Mouse (Mus musculus): ENCODE data around the gene Rnf223.
"Not testable (repeated sequence)": the region's sequence is repeated elsewhere in the genome, so short reads cannot be mapped to it uniquely, and the experiment has no call there.

Rnf223 gene

DNA sequence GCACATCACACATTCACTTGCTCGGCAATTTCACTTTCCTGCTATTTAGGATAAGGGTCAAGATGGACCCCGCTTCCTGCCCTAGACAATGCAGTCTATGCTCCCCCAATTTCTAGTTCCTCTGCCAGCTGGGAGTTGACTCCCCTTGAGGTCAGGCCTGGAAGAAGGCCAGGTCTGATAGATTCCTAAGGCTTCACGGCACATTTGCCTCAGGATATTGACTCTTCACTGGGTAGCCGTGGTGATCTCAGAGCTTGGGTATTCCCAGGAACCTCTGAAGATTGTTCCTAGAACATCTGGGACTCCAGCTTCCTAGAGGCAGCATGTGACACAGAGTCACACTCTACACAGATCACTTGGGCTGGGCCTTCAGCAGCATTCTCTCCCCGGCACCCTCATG lies 1.6 kb upstream of the Rnf223 start:
- DNase-seq (ENCODE audit: low spot score in 2 of 2) = no peak

DNA sequence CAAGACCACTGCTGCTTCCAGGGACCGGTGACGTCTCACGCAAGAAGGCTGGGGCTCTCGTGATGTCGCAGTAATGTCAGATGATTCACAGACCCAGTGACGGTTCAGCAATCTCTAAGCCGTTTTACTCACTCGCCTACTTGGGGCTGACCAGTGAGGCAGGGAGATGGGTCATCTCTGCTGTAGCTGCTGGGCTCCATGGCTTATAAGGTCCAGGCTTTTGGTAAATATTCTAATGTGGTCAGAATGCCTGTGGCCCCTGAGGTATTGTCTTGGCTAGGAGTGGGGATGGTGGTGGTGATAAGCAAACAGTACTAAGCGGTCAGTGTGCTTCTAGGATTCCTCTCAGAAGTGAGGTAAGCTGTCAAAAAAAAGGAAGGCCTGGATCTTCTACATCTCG lies 627 bp downstream of the Rnf223 start:
- DNase-seq (ENCODE audit: low spot score in 2 of 2) = no peak

- DNase-seq (ENCODE audit: low spot score in 2 of 2) = no peak
These were observed 3.0 kb downstream of the Rnf223 start for GRCm38 (mm10) chr4:156133334-156133733.

DNA sequence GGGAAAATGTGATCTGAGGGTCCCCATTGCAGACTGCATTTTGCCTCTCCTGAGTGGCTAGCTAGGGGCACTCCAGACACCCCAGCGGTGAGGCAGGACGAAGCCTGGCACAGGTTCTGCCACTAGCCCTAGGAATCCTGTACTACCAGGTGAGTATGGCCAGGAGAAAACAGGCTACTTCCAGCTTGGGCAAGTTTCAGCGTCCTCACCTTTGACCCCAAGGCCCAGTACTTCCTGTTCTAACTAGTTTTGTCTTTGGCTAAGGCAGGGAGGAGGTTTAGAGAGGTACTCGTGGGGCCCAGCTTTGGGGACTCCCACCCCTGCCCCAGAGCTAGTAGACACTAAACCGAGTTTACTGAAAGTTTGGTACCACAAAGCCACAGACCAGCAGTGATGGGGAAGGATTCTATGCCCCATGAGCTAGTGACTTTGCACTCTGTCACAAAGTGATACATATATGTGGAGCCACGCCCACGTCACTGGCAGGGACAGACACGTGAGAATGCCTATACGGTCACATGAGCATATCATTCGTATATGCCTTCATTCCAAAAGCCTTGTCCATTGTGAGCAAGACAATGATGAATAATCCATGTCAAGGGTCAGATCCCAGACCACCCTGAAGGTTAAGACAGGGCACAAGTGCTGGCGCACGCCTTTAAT lies 3.8 kb downstream of the Rnf223 start:
- DNase-seq (ENCODE audit: low spot score in 2 of 2) = no peak

- DNase-seq (ENCODE audit: low spot score in 2 of 2) = no peak
These were observed 4.8 kb downstream of the Rnf223 start for GRCm38 (mm10) chr4:156135112-156135511.

DNA sequence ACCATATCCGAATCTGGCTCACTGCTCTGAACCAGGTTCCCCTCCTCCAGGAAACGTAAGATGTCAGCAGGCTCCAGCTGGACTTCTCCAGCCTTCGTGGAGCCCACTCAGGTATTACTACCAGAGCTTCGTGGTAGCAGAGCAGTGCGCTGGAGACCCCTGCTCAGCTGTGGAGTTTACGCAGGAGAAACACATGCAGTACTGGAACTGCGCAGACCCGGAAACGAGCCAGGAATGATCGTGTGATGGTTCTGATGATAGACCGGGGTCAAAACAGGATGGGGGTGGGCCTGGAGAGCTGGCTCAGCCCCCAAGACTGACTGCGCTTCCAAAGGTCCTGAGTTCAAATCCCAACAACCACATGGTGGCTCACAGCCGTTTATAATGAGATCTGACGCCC lies 5.5 kb downstream of the Rnf223 start:
- DNase-seq (ENCODE audit: low spot score in 2 of 2) = no peak

DNA sequence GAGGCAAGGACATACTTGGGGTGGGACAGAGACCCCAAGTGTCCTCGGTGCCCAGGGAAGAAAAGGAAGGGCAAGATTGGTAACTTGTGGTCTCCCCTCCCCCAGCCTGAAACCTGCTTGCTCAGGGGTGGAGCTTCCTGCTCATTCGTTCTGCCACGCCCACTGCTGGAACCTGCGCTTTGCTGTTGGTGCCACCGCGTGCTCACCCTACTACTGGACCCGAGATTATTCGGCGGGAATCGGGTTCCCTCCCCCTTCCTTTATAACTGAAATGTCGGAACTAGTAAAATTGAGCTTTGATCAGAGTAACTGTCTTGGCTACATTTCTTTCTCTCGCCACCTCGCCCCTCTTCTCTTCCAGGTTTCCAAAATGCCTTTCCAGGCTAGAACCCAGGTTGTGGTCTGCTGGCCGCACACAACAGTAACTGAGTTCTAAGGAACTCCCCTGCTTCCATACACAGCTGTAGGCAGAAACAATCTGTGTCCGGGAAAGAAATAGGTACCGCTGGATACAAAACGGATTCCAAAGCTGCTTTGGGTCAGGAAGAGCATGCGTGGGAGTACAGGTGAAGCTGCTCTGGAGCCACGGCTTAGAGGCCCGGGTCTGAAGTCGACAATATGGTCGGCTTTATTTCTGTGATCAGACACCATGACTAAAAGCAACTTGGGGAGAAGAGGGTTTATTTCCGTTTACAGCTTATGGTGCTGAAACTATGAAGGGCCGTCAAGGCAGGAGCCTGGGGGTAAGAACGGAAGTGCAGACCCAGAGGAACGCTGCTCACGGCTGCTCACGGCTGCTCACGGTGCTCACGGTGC lies 6.2 kb downstream of the Rnf223 start:
- DNase-seq (ENCODE audit: low spot score in 2 of 2) = no peak

DNA sequence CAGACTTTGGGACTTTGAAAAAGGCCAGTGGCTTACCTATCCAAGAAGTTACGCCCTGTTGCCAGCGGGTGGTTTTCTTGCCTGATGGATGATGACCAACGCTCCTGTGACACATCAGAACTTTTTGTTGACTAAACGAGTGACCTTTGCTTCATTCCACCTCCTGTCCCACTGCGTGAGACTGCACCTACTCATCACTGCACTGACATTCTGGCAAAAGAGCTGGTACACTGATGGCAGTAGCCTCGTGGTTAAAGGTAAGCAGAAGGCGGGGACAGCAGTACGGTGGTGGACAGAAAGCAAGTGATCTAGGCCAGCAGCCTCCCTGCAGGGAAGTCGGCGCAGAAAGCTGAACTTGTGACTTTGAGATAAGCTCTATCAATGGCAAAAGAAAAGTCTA lies 20.6 kb downstream of the Rnf223 start:
- DNase-seq (ENCODE audit: low spot score in 2 of 2) = not testable (repeated sequence)

- no peak for DNase-seq (ENCODE audit: low spot score in 2 of 2)
These were observed 24.5 kb downstream of the Rnf223 start for GRCm38 (mm10) chr4:156154771-156155170.

GRCm38 (mm10) chr4:156166477-156166876 lies 36.2 kb downstream of the Rnf223 start:
- DNase-seq (ENCODE audit: low spot score in 2 of 2) = no peak

DNA sequence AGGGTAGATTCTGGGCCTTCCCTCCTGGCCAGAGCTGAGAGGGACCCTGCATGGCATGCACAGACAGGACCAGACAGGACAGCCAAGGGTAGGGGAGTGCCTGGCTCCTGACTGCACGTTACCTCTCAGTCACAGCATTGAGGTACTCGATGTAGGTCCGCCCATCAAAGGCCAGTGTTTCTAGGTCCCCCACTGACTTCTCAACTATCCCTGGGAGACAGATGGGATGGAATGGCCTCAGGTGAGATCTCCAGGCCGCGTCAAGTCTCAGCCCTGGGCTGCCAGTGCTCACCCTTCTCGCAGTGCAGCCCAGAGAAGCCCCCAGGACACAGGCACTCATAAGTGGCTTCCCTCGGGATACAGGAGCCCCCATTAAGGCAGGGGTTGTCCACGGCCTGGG lies 38.3 kb downstream of the Rnf223 start:
- DNase-seq (ENCODE audit: low spot score in 2 of 2) = no peak

DNA sequence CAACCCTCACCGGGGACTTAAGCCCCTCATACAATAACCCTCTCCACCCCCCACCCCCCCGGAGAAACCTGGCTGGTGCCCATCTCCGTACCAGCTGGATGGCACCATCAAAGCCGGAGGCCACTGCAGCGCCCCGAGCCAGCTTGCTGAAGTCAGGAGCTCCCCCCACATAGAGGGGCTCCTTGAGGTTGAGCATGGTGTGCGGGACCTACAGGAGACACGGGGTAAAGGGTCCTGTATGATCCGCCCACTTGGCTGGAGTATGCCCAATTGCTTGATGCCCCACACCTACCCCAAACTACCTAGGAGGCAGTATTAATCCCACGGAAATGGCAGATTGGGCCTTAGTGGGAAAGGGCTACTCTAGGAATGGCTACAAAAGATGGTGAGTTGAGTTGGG lies 38.8 kb downstream of the Rnf223 start:
- DNase-seq (ENCODE audit: low spot score in 2 of 2) = no peak

- DNase-seq (ENCODE audit: low spot score in 2 of 2) = no peak
These were observed 41.5 kb downstream of the Rnf223 start for GRCm38 (mm10) chr4:156171828-156172227.

DNA sequence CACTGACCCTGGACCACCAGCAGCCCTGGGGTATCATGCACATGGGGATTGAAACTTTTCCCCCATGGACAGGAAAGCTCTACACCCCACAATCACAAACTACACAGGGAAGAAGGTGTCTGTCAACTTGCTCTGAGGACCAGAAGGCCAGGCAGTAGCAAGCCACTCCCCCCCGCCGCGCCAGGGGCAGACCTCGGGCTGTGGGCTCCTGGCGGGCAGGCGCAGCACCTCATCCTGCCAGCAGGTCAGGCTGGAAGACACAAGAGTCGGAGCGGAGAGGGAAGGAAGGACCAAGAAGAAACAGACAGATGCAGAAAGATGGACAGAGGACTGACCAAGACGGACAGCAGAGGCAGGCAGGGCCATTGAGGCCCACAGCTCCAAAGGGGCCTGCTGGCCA lies 47.3 kb downstream of the Rnf223 start:
- DNase-seq (ENCODE audit: low spot score in 2 of 2) = no peak

All from frontal cortex, postnatal 36 days (tissue).